Mouse (Mus musculus) brain, embryonic 14.5 days (tissue): ENCODE measurements around the gene Ptprb.

ENCODE experiments used
- CTCF ChIP-seq: fragments of 200-500 bp; IDR thresholded peaks from 2 replicates; pipeline ENCODE4 v1.5.1; 2012; ENCODE audit warnings: inconsistent platforms, mild to moderate bottlenecking, moderate library complexity, borderline replicate concordance; ENCODE audit not compliant: insufficient read depth, insufficient read length; ENCODE audit errors: extremely low read depth
- POLR2A ChIP-seq: fragments of 200-500 bp; IDR thresholded peaks from 2 replicates; pipeline ENCODE4 v1.6.1; 2012; ENCODE audit warnings: mild to moderate bottlenecking, inconsistent platforms, borderline replicate concordance; ENCODE audit not compliant: poor library complexity, insufficient read depth, insufficient read length, severe bottlenecking; ENCODE audit errors: extremely low read depth

- TF ChIP-seq CTCF (no peak), POLR2A (no peak)
Observed at GRCm38 (mm10) chr10:116370991-116371725, 95.8 kb downstream of the Ptprb start.
